Mouse (Mus musculus): Measurements from ENCODE around the gene B3galt1. TPM values are rescaled to one million over a fixed set of nuclear protein-coding genes. Genes with fewer than 3 reads are reported as not detected.

Gene B3galt1
- polyA plus RNA-seq, 1 experiment = 0.16 TPM

GRCm38 (mm10) chr2:67622902-67623301, 57.2 kb downstream of the B3galt1 start:
- Histone ChIP-seq H3K27me3 (ENCODE audit: control insufficient read depth, insufficient read depth, low read length) (no peaks in the 10 kb centered on the region), H3K36me3 (ENCODE audit: control insufficient read depth, insufficient read depth, low read length) (no peaks in the 10 kb centered on the region), H3K4me1 (ENCODE audit: control insufficient read depth, insufficient read depth, insufficient read length) (no peaks in the 10 kb centered on the region), H3K27ac (ENCODE audit: insufficient read depth, low read length) (no peak overlapping the region), H3K4me3 (ENCODE audit: extremely low read depth, insufficient read depth, insufficient read length) (no peak overlapping the region)
- no peak for DNase-seq (ENCODE audit: low read depth in 1 of 2, low spot score in 2 of 2)
- TF ChIP-seq POLR2A (IDR thresholded peaks at IDR 0.05; ENCODE audit: low read depth, low read length) = no peak
- no peak for TF ChIP-seq CTCF (IDR thresholded peaks at IDR 0.05; ENCODE audit: extremely low read depth, insufficient read depth, insufficient read length, insufficient replicate concordance)

- DNase-seq (ENCODE audit: low read depth in 1 of 2, low spot score in 2 of 2) = no peak
- no peaks in the 10 kb centered on the region for H3K27me3 ChIP-seq (ENCODE audit: control insufficient read depth, insufficient read depth, low read length)
- H3K4me3 ChIP-seq (ENCODE audit: extremely low read depth, insufficient read depth, insufficient read length) = no peak overlapping the region
- WGBS = 13% methylated on average over 3 of the region's 3 CpGs
- H3K4me1 ChIP-seq (ENCODE audit: control insufficient read depth, insufficient read depth, insufficient read length) = no peaks in the 10 kb centered on the region
- TF ChIP-seq POLR2A (IDR thresholded peaks at IDR 0.05; ENCODE audit: low read depth, low read length) = no peak
- TF ChIP-seq CTCF (IDR thresholded peaks at IDR 0.05; ENCODE audit: extremely low read depth, insufficient read depth, insufficient read length, insufficient replicate concordance) = no peak
- H3K36me3 ChIP-seq (ENCODE audit: control insufficient read depth, insufficient read depth, low read length) = no peaks in the 10 kb centered on the region
- H3K27ac ChIP-seq (ENCODE audit: insufficient read depth, low read length) = no peak overlapping the region
Observed at GRCm38 (mm10) chr2:67627667-67628066, 62.0 kb downstream of the B3galt1 start.

GRCm38 (mm10) chr2:67628289-67628688, 62.6 kb downstream of the B3galt1 start:
- Histone ChIP-seq H3K27ac (ENCODE audit: insufficient read depth, low read length) (no peak overlapping the region), H3K36me3 (ENCODE audit: control insufficient read depth, insufficient read depth, low read length) (no peaks in the 10 kb centered on the region), H3K27me3 (ENCODE audit: control insufficient read depth, insufficient read depth, low read length) (no peaks in the 10 kb centered on the region), H3K4me1 (ENCODE audit: control insufficient read depth, insufficient read depth, insufficient read length) (no peaks in the 10 kb centered on the region), H3K4me3 (ENCODE audit: extremely low read depth, insufficient read depth, insufficient read length) (no peak overlapping the region)
- no peak for DNase-seq (ENCODE audit: low read depth in 1 of 2, low spot score in 2 of 2)
- 63% methylated on average over 3 of the region's 3 CpGs for WGBS
- TF ChIP-seq CTCF (IDR thresholded peaks at IDR 0.05; ENCODE audit: extremely low read depth, insufficient read depth, insufficient read length, insufficient replicate concordance) (no peak), POLR2A (IDR thresholded peaks at IDR 0.05; ENCODE audit: low read depth, low read length) (no peak)

- H3K4me1 ChIP-seq (ENCODE audit: control insufficient read depth, insufficient read depth, insufficient read length) = no peaks in the 10 kb centered on the region
- no peaks in the 10 kb centered on the region for H3K27me3 ChIP-seq (ENCODE audit: control insufficient read depth, insufficient read depth, low read length)
- no peak overlapping the region for H3K27ac ChIP-seq (ENCODE audit: insufficient read depth, low read length)
- TF ChIP-seq POLR2A (IDR thresholded peaks at IDR 0.05; ENCODE audit: low read depth, low read length) (no peak), CTCF (IDR thresholded peaks at IDR 0.05; ENCODE audit: extremely low read depth, insufficient read depth, insufficient read length, insufficient replicate concordance) (no peak)
- 72% methylated on average over 3 of the region's 3 CpGs for WGBS
- no peak for DNase-seq (ENCODE audit: low read depth in 1 of 2, low spot score in 2 of 2)
- H3K4me3 ChIP-seq (ENCODE audit: extremely low read depth, insufficient read depth, insufficient read length) = no peak overlapping the region
- no peaks in the 10 kb centered on the region for H3K36me3 ChIP-seq (ENCODE audit: control insufficient read depth, insufficient read depth, low read length)
Observed at GRCm38 (mm10) chr2:67654847-67655246, 89.2 kb downstream of the B3galt1 start.

GRCm38 (mm10) chr2:67657372-67657771, 91.7 kb downstream of the B3galt1 start:
- Histone ChIP-seq H3K27me3 (ENCODE audit: control insufficient read depth, insufficient read depth, low read length) (no peaks in the 10 kb centered on the region), H3K4me1 (ENCODE audit: control insufficient read depth, insufficient read depth, insufficient read length) (no peaks in the 10 kb centered on the region), H3K36me3 (ENCODE audit: control insufficient read depth, insufficient read depth, low read length) (no peaks in the 10 kb centered on the region), H3K4me3 (ENCODE audit: extremely low read depth, insufficient read depth, insufficient read length) (no peak overlapping the region), H3K27ac (ENCODE audit: insufficient read depth, low read length) (no peak overlapping the region)
- 91% methylated on average over 4 of the region's 4 CpGs for WGBS
- TF ChIP-seq POLR2A (IDR thresholded peaks at IDR 0.05; ENCODE audit: low read depth, low read length) = no peak
- TF ChIP-seq CTCF (IDR thresholded peaks at IDR 0.05; ENCODE audit: extremely low read depth, insufficient read depth, insufficient read length, insufficient replicate concordance) = no peak
- DNase-seq (ENCODE audit: low read depth in 1 of 2, low spot score in 2 of 2) = no peak

- no peak for DNase-seq (ENCODE audit: low read depth in 1 of 2, low spot score in 2 of 2)
Observed at GRCm38 (mm10) chr2:67658091-67658490, 92.4 kb downstream of the B3galt1 start.

GRCm38 (mm10) chr2:67671721-67672120, 106.0 kb downstream of the B3galt1 start:
- WGBS = 93% methylated on average over 2 of the region's 2 CpGs

More at GRCm38 (mm10) chr2:67658091-67658490, 92.4 kb downstream of the B3galt1 start:
- H3K27me3 ChIP-seq (ENCODE audit: control insufficient read depth, insufficient read depth, low read length) = no peaks in the 10 kb centered on the region
- 82% methylated on average over 1 of the region's 1 CpGs for WGBS
- no peak overlapping the region for H3K27ac ChIP-seq (ENCODE audit: insufficient read depth, low read length)
- no peaks in the 10 kb centered on the region for H3K4me1 ChIP-seq (ENCODE audit: control insufficient read depth, insufficient read depth, insufficient read length)
- TF ChIP-seq POLR2A (IDR thresholded peaks at IDR 0.05; ENCODE audit: low read depth, low read length) (no peak), CTCF (IDR thresholded peaks at IDR 0.05; ENCODE audit: extremely low read depth, insufficient read depth, insufficient read length, insufficient replicate concordance) (no peak)
- H3K4me3 ChIP-seq (ENCODE audit: extremely low read depth, insufficient read depth, insufficient read length) = no peak overlapping the region
- H3K36me3 ChIP-seq (ENCODE audit: control insufficient read depth, insufficient read depth, low read length) = no peaks in the 10 kb centered on the region

More at GRCm38 (mm10) chr2:67671721-67672120, 106.0 kb downstream of the B3galt1 start:
- DNase-seq (ENCODE audit: low read depth in 1 of 2, low spot score in 2 of 2) = no peak
- Histone ChIP-seq H3K27ac (ENCODE audit: insufficient read depth, low read length) (no peak overlapping the region), H3K27me3 (ENCODE audit: control insufficient read depth, insufficient read depth, low read length) (no peaks in the 10 kb centered on the region), H3K36me3 (ENCODE audit: control insufficient read depth, insufficient read depth, low read length) (no peaks in the 10 kb centered on the region), H3K4me3 (ENCODE audit: extremely low read depth, insufficient read depth, insufficient read length) (no peak overlapping the region), H3K4me1 (ENCODE audit: control insufficient read depth, insufficient read depth, insufficient read length) (no peaks in the 10 kb centered on the region)
- TF ChIP-seq CTCF (IDR thresholded peaks at IDR 0.05; ENCODE audit: extremely low read depth, insufficient read depth, insufficient read length, insufficient replicate concordance) (no peak), POLR2A (IDR thresholded peaks at IDR 0.05; ENCODE audit: low read depth, low read length) (no peak)

All from spleen, adult 2 months (tissue).